Mouse (Mus musculus): ENCODE measurements around the gene Cdc25b. TPM values are rescaled to one million over a fixed set of nuclear protein-coding genes. Genes with fewer than 3 reads are reported as not detected.

The Cdc25b gene
- total and polyA plus RNA-seq, 3 experiments, result 12.6 to 34.5 TPM; not detected in 1

DNA sequence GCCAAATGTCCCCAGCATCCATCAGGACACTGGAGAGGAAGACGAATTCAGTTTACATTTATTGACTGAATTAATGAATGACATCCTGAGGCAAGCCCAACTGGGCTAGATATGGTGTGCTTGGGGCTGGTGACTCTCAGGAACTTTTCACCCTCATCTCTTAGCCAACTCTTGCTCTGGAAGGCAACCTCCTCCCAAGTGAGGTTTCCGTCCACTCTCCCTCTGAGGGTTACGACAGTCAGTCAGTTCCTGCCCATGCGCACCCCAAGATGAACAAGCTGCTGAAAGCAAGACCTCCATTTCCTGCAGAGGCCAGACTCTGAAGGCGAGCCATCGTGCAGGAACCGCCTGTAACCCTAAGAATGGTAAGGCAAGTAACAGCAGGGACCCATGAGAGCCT is 29.8 kb upstream of the Cdc25b start:
- H3K9me3 ChIP-seq (replicated peaks; ENCODE audit: insufficient read depth, low read length), result no peaks in the 10 kb centered on the region
- no peak for DNase-seq (ENCODE audit: low read depth, low spot score)
- H3K27me3 ChIP-seq (ENCODE audit: control insufficient read depth in 1 of 2, insufficient read depth in 2 of 2, low read length in 2 of 2), result no peaks in the 10 kb centered on the region
- no peak overlapping the region for H3K9ac ChIP-seq (ENCODE audit: control insufficient read depth, low read depth, low read length, poor library complexity, severe bottlenecking)
- TF ChIP-seq HCFC1 (IDR thresholded peaks at IDR 0.05; ENCODE audit: low read depth, low read length), result no peak
- TF ChIP-seq ETS1 (IDR thresholded peaks at IDR 0.05; ENCODE audit: low read depth, low read length), result no peak
- no peak for TF ChIP-seq MEF2A (IDR thresholded peaks at IDR 0.05; ENCODE audit: extremely low read depth, insufficient replicate concordance, low read depth, low read length, poor library complexity, severe bottlenecking)
- no peak for TF ChIP-seq ZC3H11A (IDR thresholded peaks at IDR 0.05; ENCODE audit: low read depth, low read length)
- no peak for TF ChIP-seq CHD2 (IDR thresholded peaks at IDR 0.05; ENCODE audit: low read length)
- no peak for TF ChIP-seq KAT2A (conservative IDR thresholded peaks at IDR 0.05; ENCODE audit: low read depth, low read length)
- TF ChIP-seq USF1 (IDR thresholded peaks at IDR 0.05; ENCODE audit: low read depth, low read length), result no peak
- TF ChIP-seq TBP (IDR thresholded peaks at IDR 0.05; ENCODE audit: low read depth, low read length), result no peak
- no peak for TF ChIP-seq TCF12 (IDR thresholded peaks at IDR 0.05; ENCODE audit: low read depth, low read length)
- TF ChIP-seq MYB (IDR thresholded peaks at IDR 0.05; ENCODE audit: low read depth, low read length), result no peak
- TF ChIP-seq RCOR1 (IDR thresholded peaks at IDR 0.05; ENCODE audit: low read depth, low read length), result no peak
- TF ChIP-seq EP300 (IDR thresholded peaks at IDR 0.05; ENCODE audit: low read depth in 1 of 2, low read length in 2 of 2), result no peak
- TF ChIP-seq MYC (IDR thresholded peaks at IDR 0.05; ENCODE audit: low read depth, low read length), result no peak
- TF ChIP-seq SIN3A (IDR thresholded peaks at IDR 0.05; ENCODE audit: low read length), result no peak
- no peaks in the 10 kb centered on the region; a peak in 3 of 4 replicates for H3K36me3 ChIP-seq (ENCODE audit: control insufficient read depth in 1 of 2, insufficient read depth in 2 of 2, low read length in 2 of 2)
- H3K4me1 ChIP-seq (ENCODE audit: control insufficient read depth in 1 of 2, insufficient read depth in 2 of 2, low read length in 2 of 2), result peaks cover 0 to 4% of the 10 kb centered on the region in 2 experiments; a peak in 1 of 4 replicates
- peaks cover 6% of the 10 kb centered on the region for H3K79me2 ChIP-seq (ENCODE audit: control insufficient read depth, insufficient read depth, low read length, poor library complexity)
- H3K4me3 ChIP-seq (ENCODE audit: control insufficient read depth in 1 of 2, insufficient read depth in 1 of 2, low read depth in 2 of 2, low read length in 2 of 2), result no peak overlapping the region
- no peak overlapping the region for H3K27ac ChIP-seq (ENCODE audit: control insufficient read depth, low read depth, low read length)

DNA sequence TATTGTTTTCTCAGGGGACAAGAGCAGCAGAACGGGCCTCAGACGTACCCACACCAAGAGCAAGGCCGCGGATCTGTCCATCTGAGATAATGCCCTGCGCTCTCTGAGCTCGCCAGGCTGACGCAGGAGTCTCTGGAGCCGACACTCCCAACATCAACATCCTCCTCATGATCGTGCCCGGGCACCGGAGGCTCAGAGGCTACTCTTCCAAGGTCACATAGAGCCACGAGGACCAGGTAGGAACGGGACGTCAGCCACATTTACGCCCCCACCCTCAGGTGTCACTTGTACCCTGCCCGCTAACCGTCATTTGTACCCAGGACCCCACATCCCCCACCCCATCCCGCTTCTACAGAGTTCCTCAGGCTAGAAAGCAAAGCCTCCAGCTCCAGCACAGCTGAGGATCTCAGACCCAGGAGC is 27.2 kb upstream of the Cdc25b start:
- Histone ChIP-seq H3K4me1 (ENCODE audit: control insufficient read depth in 1 of 2, insufficient read depth in 2 of 2, low read length in 2 of 2) (peaks cover 0 to 4% of the 10 kb centered on the region in 2 experiments; a peak in 1 of 4 replicates), H3K4me3 (ENCODE audit: control insufficient read depth in 1 of 2, insufficient read depth in 1 of 2, low read depth in 2 of 2, low read length in 2 of 2) (peak overlapping the region; percentile 66 to 80), H3K9me3 (replicated peaks; ENCODE audit: insufficient read depth, low read length) (no peaks in the 10 kb centered on the region), H3K27me3 (ENCODE audit: control insufficient read depth in 1 of 2, insufficient read depth in 2 of 2, low read length in 2 of 2) (no peaks in the 10 kb centered on the region), H3K9ac (ENCODE audit: control insufficient read depth, low read depth, low read length, poor library complexity, severe bottlenecking) (peak overlapping the region; percentile 78), H3K79me2 (ENCODE audit: control insufficient read depth, insufficient read depth, low read length, poor library complexity) (peaks cover 6% of the 10 kb centered on the region), H3K27ac (ENCODE audit: control insufficient read depth, low read depth, low read length) (peak overlapping the region; percentile 28; the same call in 1 of the 2 replicates), H3K36me3 (ENCODE audit: control insufficient read depth in 1 of 2, insufficient read depth in 2 of 2, low read length in 2 of 2) (no peaks in the 10 kb centered on the region; a peak in 2 of 4 replicates)
- TF ChIP-seq GABPA (IDR thresholded peaks at IDR 0.05; ENCODE audit: low read depth, low read length) (no peak), NRF1 (IDR thresholded peaks at IDR 0.05; ENCODE audit: insufficient read depth, low read depth, low read length, poor library complexity, severe bottlenecking) (no peak), HCFC1 (IDR thresholded peaks at IDR 0.05; ENCODE audit: low read depth, low read length) (no peak), MEF2A (IDR thresholded peaks at IDR 0.05; ENCODE audit: extremely low read depth, insufficient replicate concordance, low read depth, low read length, poor library complexity, severe bottlenecking) (no peak), TBP (IDR thresholded peaks at IDR 0.05; ENCODE audit: low read depth, low read length) (no peak)
- DNase-seq (ENCODE audit: low read depth, low spot score), result peak; percentile 65
